Mouse (Mus musculus) erythroblast, embryonic 14.5 days (primary cell): Measurements from ENCODE around the gene Sgpp2.

Experiments
- GATA1 ChIP-seq: IDR thresholded peaks from 2 replicates; pipeline ENCODE4 v1.6.1; 2012; ENCODE audit warnings: low read length, inconsistent platforms, mixed read lengths
- TAL1 ChIP-seq: IDR thresholded peaks from 3 replicates; pipeline ENCODE4 v1.6.1; 2012; ENCODE audit warnings: low read length, inconsistent platforms, mixed read lengths

GRCm38 (mm10) chr1:78313961-78314360, 3.8 kb downstream of the Sgpp2 start:
- TF ChIP-seq TAL1 (no peak), GATA1 (no peak)
